Mouse (Mus musculus) thymus, postnatal 0 days (tissue): ENCODE measurements around the gene Casp7. TPM values are rescaled to one million over a fixed set of nuclear protein-coding genes. Genes with fewer than 3 reads are reported as not detected.
"Not testable (repeated sequence)": the region's sequence is repeated elsewhere in the genome, so short reads cannot be mapped to it uniquely, and the experiment has no call there.

ENCODE experiments used
- DNase-seq: peaks from one replicate; pipeline ENCODE4 v3.0.0-alpha.2; 2015; ENCODE audit warnings: low spot score
- polyA plus RNA-seq: library from polyadenylated mRNA; unstranded; fragments of >200 nt; fragmentation: Nextera tagmentation; extraction: Ambion mirVana; gene quantifications from 2 replicates; pipeline ENCODE4 v1.2.1, GENCODE M21; 2015

Gene Casp7
- polyA plus RNA-seq = 35.1 and 36.5 TPM in 2 replicates

DNA sequence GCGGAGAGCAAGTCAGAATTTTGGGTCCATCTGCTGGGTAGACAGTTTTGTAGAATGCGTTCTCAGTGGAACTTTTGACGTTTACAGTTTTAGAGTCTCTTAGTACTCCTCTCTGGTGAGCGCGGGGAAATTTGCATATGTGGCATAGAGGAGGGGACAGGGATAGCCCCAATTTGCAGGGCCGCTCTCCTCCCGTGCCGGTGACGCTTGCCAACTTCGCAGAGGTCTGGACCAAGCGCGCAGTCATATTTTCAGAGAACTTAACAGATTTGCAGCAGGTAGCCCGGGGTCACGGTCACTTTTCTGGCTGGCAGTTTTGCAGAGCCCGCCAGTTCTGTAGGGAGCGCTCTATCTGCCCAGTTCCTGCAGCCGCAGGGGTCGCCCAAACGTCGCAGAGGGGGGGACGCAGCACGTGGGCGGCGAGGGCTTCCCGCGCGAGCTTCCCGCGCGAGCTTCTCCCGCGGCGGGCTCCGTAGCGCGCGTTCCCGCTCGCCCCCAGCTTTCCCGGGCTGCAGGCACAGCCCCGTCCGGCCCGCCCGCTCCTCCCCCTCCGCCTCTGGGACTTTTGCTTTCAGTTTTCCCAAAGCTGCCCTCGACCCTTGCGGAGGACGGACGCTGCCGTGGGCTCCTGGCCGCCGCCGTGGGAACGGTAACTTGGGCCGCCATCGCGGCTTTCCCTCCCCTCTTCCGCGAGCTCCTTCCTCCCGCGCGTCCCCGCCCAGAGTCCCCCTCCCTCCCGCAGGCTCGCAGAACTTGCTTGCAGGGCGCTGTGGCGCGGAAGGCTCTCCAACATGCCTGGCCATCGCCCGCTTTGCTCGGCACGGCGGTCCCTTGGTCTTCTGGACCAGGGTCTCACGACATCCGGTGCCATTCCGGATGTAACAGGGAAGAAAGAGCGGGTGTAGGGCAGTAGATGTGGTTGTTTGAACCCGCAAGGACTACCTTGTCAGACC lies at the start of gene Casp7:
Casp7 (plus strand) TSS at position 461 of the 953 bp plus-strand sequence.
- peak; percentile 67 for DNase-seq

DNA sequence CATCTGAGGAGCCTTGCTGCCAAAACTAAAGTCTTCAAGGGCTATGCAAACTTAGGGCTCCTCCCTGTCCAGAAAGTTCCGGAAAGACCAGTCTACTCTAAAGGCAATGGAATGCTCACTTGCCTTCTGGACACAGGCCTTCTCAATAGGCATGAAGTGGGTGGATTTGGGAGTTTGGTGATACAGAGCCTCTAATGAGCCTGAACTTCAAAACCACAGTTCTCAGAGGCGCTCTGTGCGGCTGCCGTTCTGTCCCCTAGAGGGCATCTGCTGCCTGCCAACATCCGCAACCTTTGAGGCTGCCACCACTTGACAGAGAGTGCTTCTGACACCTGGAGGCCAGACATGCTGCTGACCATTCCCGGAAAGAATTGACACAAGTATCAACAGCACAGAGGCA lies 47.6 kb upstream of the Casp7 start:
- DNase-seq = peak; percentile 50

DNA sequence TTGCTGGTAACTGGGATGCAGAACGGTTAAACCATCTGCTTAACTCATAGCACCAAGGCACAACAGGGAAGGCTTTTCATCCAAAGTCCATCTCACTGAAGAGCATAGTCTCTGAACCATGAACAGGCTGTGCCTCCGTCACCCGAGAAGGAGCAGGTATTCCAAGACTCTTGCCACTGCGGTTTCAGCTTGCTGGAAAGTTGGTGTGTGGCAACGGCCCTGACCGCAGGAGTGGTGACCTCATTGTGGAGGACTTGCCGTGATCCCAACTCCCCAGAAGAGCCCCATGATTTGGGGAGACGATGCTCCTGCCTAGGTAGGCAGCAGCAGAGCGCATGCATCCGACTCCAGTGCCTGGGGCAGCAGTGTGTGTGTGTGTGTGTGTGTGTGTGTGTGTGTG lies 43.2 kb upstream of the Casp7 start:
- DNase-seq = no peak

DNA sequence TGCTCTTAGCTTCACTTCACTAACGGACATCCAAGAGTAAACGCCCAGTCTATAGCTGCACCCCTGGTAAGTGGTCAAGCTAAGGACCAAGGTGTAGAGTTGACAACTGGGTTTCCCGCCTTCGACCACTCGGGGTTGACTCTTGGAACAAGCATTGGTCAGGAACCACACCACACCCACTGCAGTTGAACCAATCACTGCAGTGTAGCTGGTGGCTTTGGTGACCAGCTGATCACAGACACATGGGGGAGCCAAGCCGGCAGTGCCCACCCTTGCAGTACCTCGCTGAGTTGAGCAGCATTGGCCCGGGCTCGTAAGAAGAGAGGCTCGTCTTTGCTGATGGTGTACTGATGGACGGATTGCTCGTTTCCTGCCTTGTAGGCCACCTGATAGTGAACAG lies 41.7 kb upstream of the Casp7 start:
- no peak for DNase-seq

DNA sequence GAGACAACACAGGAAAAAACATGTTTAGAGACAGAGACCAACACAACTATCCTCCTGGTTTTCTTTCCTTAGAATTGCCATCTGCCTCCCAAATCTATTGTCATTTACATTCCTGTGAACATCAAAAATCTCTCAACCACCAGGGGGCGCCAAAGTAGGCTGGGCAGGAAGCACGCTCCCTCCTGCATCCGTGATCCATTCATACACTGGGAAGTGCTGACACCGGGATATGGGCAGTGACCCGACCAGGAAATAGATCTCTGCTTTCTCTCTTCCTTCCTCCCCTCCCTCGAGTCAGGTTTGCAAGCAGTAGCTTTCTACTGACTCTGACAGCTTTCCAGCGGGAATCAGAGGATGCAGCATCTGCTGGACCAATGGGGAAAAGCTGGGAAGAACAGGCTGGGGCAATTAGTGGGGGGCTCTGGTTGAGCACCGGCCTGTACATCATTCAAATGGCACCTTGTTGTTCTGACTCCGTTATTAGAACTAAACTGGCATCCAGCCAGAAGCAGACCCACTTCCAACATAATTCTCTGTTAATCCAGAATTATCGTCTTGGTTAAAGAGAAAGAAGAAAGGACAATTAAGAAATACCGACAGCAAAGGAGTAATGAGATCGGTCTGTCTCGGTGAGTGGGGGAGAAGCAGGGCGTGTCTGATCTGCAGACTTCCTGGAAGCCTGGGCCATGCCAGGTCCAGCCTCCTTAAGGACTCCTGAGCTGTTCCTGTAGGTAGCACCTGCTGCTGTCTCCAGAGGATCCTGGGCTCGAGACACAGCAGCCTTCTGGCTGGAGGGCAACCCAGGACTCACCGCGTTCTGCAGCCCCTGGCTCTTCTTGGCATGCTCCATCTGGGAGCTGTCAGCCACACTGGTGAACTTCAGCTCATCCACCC lies 40.2 kb upstream of the Casp7 start:
- DNase-seq = peak; percentile 58

DNA sequence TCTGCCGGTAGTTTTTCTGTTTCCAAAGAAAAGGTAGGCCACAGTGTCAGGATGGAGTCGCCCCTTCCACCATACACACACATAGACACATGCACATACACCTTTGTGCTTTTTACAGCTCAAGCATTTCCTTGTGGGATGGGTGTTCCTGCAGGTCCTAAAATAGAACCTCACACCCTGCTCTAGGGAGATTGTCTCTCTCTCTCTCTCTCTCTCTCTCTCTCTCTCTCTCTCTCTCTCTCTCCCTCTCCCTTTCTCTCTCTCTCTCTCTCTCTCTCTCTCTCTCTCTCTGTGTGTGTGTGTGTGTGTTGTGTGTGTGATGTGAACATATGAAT lies 39.6 kb upstream of the Casp7 start:
- not testable (repeated sequence) for DNase-seq

DNA sequence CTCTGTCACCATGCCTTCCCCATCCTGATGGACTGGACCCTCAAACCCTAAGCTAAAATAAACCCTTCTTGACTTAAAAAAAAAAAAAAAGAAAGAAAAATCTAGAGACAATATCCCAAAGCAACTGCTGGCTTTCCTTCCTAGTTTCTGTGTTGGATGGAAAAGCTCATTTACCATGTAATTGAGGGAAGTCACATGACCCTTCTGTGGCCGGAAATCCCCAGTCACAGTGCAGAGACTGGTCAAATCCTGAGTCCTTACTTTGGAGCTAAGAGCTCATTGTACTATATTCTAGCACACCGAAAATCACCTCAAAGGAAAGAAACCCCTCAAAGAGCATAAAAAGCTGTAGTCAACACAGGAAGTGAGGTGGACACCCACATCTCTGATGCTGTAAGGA lies 38.0 kb upstream of the Casp7 start:
- no peak for DNase-seq

DNA sequence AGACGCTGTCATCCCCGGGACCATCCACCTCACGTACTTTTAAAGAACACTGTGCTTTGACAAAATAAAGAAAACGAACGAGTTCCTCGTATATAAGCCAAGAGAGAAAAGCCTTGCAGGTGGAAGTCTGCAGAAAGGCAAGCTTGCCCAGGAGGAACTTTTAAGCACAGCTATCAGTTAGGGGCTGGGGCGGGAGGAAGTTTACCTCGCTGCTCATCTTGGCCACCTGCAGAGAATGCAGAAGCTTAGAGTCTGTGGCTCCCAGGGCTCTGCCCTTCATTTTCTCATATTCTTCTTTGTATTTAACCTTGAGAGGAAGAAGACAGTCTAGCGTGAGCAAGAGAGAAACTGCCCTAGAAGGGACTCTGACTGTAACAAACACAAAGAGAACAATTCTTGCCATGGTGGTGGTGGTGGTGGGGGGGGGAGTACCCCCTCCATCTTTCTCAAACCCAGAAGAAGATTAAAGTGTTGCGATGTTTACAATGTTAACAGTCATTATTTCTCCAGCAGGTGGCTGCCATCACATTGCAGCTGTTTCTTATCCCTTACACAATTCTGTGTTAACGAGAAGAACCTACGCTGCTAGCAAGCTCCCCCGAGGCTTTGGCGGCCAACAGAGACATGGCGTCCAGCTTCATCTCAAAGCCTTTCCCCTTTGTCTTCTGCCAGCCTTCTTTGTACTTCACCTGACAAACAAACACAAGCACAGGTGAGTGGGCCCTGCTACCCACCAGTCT lies 33.0 kb upstream of the Casp7 start:
- DNase-seq = peak; percentile 62

DNA sequence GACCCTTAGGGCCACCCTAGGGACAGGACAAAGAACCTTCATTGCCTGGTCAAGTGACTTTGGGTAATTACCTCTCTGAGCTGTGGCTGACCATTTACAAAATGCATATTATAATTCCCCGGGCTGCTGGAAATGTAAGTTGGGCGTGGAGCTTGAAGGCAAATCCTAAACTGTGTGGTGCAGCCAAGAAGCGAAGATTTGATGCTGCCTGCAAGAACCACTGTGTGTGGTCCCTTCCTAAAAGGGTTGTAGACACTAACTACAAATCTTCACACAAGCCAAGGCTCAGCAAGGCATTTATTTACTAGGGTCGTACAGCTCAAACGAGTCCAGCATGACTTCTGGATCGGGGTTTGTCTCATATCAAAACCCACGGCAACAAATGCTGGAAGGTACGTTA lies 32.4 kb upstream of the Casp7 start:
- DNase-seq = no peak

DNA sequence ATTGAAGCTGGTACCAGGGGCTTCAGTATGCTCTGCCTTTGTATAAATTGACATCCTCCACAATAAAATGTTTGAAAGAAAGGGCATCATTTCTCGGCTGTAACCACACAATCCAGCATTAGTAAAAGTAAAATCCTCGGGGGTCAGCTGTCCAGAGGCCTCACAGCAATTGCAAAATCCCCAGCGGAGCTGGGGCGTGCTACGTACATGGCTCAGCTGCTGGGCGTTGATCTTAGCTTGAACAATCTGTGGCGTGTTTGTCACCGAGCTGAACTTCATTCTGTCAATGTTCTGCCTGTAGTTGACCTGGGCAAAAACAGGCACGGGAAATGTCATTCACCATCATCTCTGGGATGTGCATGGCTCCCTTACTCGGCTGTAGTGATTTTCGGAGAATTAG lies 30.8 kb upstream of the Casp7 start:
- no peak for DNase-seq

DNA sequence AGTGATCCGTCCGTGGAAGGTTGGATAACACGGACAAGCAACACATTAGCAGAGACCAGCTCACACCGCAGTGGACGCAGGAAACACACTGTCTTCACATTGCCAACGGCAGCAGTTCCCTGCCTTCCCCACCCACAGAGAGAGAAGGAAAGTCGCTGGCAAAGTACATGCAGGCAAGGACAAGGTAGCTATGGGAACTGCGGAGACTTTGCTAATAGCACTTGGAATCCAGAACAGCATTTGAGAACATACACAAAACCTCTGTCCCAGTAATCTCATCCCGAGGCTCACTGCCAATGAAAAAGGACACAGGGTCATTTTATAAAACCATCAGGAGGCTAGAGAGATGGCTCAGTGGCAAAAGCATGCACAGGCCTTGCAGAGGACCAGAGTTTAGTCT lies 30.3 kb upstream of the Casp7 start:
- no peak for DNase-seq

DNA sequence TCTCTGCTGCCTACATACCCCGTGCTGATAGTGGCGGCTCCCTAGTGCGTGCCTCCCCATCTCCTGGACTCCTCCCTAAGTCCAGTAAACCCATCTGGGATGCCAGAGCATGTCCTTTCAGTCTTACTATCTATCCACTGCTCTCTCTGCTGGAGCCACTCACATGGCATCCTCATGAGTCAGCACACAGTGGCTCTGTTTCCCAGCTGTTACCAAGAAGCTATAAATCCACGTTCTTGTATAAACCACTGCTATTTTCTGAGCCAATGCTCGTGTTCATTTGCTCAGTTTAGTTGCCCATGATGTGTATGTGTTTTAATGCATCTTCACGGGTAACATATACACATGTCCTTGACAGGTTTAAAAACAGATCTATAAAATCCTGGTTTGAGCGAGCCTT lies 29.2 kb upstream of the Casp7 start:
- DNase-seq = no peak

DNA sequence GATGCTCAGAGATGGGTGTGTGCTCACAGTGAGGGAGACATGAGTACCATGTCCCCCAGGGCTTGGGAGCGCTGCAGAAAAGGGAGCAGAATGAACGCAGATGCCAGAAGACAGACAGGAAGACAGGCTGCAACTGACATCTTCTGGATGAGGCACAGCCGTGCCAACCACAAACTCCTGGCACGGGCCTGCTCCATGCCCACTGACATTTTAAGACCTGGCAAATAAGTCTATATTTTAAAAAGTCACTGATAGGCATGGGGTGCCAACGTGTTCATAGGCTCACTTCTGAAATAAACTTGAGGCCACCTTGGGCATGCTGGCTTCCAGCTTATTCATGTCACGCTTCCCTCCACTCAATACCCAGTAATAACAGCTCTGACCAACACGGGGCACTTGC lies 28.0 kb upstream of the Casp7 start:
- no peak for DNase-seq

DNA sequence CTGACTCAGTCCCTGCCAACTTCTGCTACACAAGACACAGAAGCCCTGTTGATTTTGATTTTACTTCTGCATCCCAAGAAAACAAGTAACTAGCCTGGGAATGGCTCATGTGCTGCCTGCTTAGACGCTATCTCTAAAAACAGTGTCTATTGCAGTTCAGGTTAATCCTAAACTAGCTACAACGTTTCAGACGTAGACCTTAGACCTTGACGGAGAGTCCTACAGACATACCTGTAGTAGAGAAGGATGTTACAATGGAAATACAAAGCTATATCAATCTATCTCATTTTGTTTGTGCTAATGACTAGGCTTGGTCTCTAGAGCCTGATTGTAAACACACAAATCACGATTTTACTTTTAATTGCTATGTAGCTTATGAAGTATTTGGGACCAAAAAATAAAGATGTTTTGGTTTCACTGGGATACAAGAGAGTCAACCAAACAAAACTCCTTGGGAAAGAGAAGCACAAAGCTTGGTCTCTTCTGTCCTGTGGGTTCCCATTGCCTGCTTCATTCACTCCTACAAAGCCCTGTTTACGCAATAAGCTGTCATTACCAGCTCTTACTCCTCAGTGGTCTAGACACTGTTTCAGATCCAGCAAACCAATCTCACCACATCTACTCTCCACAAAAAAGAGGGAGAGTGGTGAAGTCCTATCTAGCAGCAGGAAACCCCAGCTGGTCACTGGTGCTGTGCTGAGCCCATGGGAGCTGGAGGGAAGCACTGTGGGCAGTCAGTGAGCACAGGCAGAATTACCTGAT lies 26.4 kb upstream of the Casp7 start:
- DNase-seq = no peak

DNA sequence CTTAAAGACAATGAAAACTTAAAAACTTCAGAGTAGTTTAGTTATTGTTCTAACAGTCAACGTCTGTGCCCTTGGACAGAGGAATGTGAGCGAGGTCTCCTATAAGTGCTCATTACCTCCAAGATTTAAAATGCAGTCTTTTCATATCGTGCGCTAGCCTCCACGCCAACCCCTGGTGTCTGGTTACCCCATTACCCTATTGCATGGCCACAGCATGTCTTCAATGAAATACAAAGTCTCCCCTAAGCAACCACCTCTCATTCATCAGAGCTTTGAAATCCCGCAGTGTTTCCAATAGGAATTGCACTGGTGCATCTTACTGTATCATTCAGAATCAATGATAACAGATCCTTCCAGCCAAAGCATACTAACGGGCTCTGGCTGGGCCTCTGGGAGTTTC lies 24.7 kb upstream of the Casp7 start:
- no peak for DNase-seq

DNA sequence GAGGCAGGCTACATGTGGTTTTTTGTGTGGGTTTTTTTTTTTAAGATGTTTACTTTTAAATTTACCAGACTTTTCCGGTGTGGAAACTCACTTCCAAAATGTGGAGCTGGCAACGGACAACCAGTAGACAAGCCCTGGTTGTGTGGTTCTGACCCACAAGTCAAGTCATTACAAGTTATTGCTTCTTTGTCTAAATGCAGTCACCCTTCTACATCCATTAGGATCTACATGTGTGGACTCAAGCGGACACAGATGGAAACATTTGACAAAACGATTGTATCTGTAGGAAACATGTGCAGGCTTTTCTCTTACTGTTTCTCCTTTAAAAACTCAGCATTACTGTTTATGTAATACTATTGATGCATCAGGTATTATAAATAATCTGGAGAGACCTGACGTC lies 23.7 kb upstream of the Casp7 start:
- DNase-seq = no peak

DNA sequence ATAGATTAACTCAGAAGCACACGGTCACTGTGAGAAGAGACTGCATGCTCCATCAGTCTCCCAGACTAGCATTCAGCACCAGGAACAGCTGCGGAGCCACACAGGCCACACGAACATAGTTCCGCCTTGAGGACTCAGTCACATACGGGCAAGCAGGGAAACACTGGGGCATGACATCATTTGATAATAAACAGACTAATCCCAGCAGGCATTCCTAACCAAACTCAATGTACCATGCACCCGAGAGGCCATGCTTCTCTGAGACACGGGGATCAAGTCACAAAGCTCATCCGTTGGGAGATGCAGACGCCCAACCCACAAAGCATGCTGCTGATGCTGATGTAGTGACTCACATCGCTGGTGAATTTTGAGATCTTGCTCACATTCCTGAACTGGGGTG lies 22.9 kb upstream of the Casp7 start:
- no peak for DNase-seq

DNA sequence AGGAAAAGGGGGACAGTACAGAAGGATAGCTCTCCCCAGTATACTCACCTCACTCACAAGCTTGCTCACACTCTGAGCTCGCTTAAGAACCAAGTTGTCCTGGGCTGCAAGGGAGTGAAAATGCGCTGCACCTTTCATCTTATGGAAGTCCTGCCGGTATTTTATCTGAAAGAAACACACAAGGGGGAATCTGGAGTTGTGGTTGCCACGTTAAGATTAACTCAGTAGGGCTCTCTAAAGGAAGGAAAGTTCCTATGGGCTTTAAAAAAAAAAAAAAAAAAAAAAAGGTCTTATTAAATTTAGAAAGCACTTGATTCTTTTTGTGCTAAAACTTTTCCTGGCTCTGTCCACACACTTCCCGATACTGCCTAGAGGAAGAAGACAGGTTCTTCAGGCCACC lies 18.9 kb upstream of the Casp7 start:
- DNase-seq = no peak

DNA sequence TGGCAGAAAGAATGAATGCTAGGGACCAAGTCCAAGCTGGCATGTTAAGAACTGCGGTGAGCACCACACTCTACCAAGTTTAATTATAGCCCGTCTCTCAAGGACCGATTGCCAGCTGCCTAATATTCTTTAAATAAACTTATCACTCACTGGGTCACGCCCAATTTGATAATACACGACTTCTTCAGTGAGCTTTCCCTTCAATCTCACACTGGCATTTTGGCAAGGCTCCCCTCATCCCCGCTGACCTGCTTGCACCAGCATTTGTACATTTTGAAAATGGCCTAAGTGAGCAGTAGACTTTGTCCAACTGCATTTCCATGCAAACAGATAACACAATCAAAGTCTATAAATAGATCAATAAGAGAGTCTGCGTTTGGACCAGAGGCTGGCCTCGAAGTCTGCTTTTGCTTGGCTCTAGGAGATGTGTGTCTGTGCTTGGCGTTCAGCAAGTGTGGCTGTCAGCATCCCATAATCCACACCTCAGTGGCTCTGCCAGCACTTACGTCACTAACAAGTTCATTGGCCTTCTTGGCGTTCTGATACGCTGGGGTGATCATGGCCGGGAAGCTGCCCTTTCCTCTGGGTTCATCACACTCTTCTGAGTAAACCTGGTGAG lies 18.3 kb upstream of the Casp7 start:
- DNase-seq = no peak

DNA sequence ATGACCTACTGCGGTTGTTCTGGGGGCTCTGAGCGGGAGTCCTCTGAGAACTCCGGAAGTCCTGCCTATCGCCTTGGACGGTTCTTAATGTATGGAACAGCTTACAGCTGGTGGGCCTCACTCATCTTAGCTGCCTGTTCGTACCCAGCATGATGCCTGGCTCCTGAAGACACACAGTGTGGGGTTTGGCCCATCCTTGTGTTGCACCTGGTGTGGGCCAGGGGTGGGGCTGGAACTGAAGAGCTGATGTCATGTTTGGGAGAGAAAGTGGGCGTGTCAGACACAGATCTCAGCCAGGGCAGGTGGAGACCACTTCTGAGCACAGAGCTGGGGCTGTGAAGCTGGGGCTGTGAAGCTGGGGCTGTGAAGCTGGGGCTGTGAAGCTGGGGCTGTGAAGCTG lies 16.6 kb upstream of the Casp7 start:
- DNase-seq = peak; percentile 43
